Mouse (Mus musculus): ENCODE data around the gene Epb41l4b.
A peak's percentile ranks its signal among the peaks of the same experiment; 100 is the strongest.

Gene Epb41l4b

GRCm38 (mm10) chr4:57113472-57114216, 29.6 kb downstream of the Epb41l4b start:
- no peak for DNase-seq

GRCm38 (mm10) chr4:57111992-57112540, 31.2 kb downstream of the Epb41l4b start:
- no peak for DNase-seq

GRCm38 (mm10) chr4:57111411-57111810, 31.8 kb downstream of the Epb41l4b start:
- DNase-seq = no peak

- DNase-seq = no peak
Observed at GRCm38 (mm10) chr4:57109543-57109942, 33.7 kb downstream of the Epb41l4b start.

GRCm38 (mm10) chr4:57105339-57105738, 37.9 kb downstream of the Epb41l4b start:
- no peak for DNase-seq

GRCm38 (mm10) chr4:57103830-57104229, 39.4 kb downstream of the Epb41l4b start:
- DNase-seq = no peak

- no peak for DNase-seq
Observed at GRCm38 (mm10) chr4:57101095-57101494, 42.1 kb downstream of the Epb41l4b start.

- no peak for DNase-seq
Observed at GRCm38 (mm10) chr4:57097411-57097810, 45.8 kb downstream of the Epb41l4b start.

GRCm38 (mm10) chr4:57095569-57095968, 47.7 kb downstream of the Epb41l4b start:
- no peak for DNase-seq

GRCm38 (mm10) chr4:57091363-57091762, 51.9 kb downstream of the Epb41l4b start:
- peak; percentile 21 for DNase-seq

GRCm38 (mm10) chr4:57088301-57088700, 54.9 kb downstream of the Epb41l4b start:
- DNase-seq = no peak

GRCm38 (mm10) chr4:57085750-57086400, 57.4 kb downstream of the Epb41l4b start:
- DNase-seq = no peak

- no peak for DNase-seq
Observed at GRCm38 (mm10) chr4:57083653-57084052, 59.6 kb downstream of the Epb41l4b start.

- DNase-seq = peak; percentile 37
Observed at GRCm38 (mm10) chr4:57082775-57083428, 60.3 kb downstream of the Epb41l4b start.

- DNase-seq = no peak
Observed at GRCm38 (mm10) chr4:57081463-57081862, 61.8 kb downstream of the Epb41l4b start.

GRCm38 (mm10) chr4:57073843-57074242, 69.4 kb downstream of the Epb41l4b start:
- no peak for DNase-seq

- no peak for DNase-seq
Observed at GRCm38 (mm10) chr4:57073174-57073573, 70.1 kb downstream of the Epb41l4b start.

- no peak for DNase-seq
Observed at GRCm38 (mm10) chr4:57070640-57071039, 72.6 kb downstream of the Epb41l4b start.

- no peak for DNase-seq
Observed at GRCm38 (mm10) chr4:57068397-57068796, 74.8 kb downstream of the Epb41l4b start.

- DNase-seq = no peak
Observed at GRCm38 (mm10) chr4:57067801-57068200, 75.4 kb downstream of the Epb41l4b start.

GRCm38 (mm10) chr4:57066936-57067335, 76.3 kb downstream of the Epb41l4b start:
- no peak for DNase-seq

- peak; percentile 81 for DNase-seq
Observed at GRCm38 (mm10) chr4:57065273-57065672, 78.0 kb downstream of the Epb41l4b start.

GRCm38 (mm10) chr4:57064830-57065229, 78.4 kb downstream of the Epb41l4b start:
- no peak for DNase-seq
